In the genomic region with DNA sequence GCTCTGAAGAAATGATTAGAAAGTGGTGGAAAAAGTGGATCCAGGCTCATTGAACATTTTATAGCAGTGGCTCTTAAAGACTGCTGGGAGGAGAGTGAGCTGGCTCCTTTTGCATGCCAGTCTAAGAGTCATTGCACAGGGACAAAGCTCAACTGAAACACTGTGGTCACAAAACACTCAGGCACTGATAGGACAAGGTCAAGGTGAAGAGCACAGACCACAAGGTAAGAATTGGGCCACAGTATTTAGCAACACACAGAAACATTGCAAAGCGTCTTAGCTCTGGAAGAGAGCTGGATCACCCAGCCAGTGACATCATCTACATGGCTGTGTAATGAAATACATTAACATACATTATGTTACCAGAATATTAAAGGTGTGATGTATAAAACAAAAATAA, we compare ENCODE assay signal across 10 mouse cellular contexts.
"Had no signal": no experiment of that assay in that cellular context is flagged by ENCODE, and none has a peak within 500 bp of the region (broad histone marks: within the 10 kb centered on the region; RNA-seq: fewer than 3 reads in every experiment).

No protein-coding gene starts in this region.

- DNase-seq: lung, adult 2 months; lung, postnatal 14 days; lung, postnatal 36 days; right cerebral cortex, postnatal 14 days; thymus, adult 2 months; thymus, postnatal 25 days; thymus, postnatal 4 days had no signal

- ATAC-seq: lung, postnatal 0 days; midbrain, embryonic 13.5 days; midbrain, embryonic 15.5 days had no signal
